ENCODE assay signal across 8 mouse cellular contexts in genomic region chr3:105800156-105800674, GRCm38 (mm10). TPM values are rescaled to one million over a fixed set of nuclear protein-coding genes. Genes with fewer than 3 reads are reported as not detected.
DNase-seq lines count a peak whose midpoint lies in the region; ATAC-seq and TF ChIP-seq lines count a peak whose summit lies in the region.

No protein-coding gene starts in this region.

- H3K27ac ChIP-seq in lung, postnatal 0 days (ENCODE audit: low read length), result peak overlapping the region; percentile 94
- H3K27ac ChIP-seq in cortical plate, adult 2 months (ENCODE audit: insufficient read depth, low read length), result peak overlapping the region; percentile 69; the same call in 1 of the 2 replicates
- H3K27ac ChIP-seq in hindbrain, embryonic 15.5 days (replicated peaks), result peak overlapping the region; percentile 92
- peak overlapping the region; percentile 95 for H3K27ac ChIP-seq in midbrain, embryonic 10.5 days (replicated peaks)

- peaks cover 12% of the 10 kb centered on the region; the same call in 1 of the 2 replicates for H3K4me1 ChIP-seq in lung, postnatal 0 days (ENCODE audit: insufficient read depth, low read depth, low read length)
- peaks cover 5% of the 10 kb centered on the region; the same call in 1 of the 2 replicates for H3K4me1 ChIP-seq in cortical plate, adult 2 months (ENCODE audit: control insufficient read depth, insufficient read depth, low read length)
- peaks cover 34% of the 10 kb centered on the region for H3K4me1 ChIP-seq in hindbrain, embryonic 15.5 days (replicated peaks)
- H3K4me1 ChIP-seq in midbrain, embryonic 10.5 days, result peaks cover 38% of the 10 kb centered on the region

- TF ChIP-seq CTCF in lung, postnatal 0 days (IDR thresholded peaks at IDR 0.05), result no peak
- no peak for TF ChIP-seq CTCF in cortical plate, adult 2 months (IDR thresholded peaks at IDR 0.05; ENCODE audit: extremely low read depth, insufficient read depth, low read length)

- H3K4me2 ChIP-seq in lung, postnatal 0 days (replicated peaks; ENCODE audit: low read depth, low read length), result peak overlapping the region; percentile 73
- H3K4me2 ChIP-seq in hindbrain, embryonic 15.5 days, result peak overlapping the region; percentile 93

- no peaks in the 10 kb centered on the region for H3K9me3 ChIP-seq in lung, postnatal 0 days (ENCODE audit: low read length)
- H3K9me3 ChIP-seq in hindbrain, embryonic 15.5 days, result no peaks in the 10 kb centered on the region
- H3K9me3 ChIP-seq in midbrain, embryonic 10.5 days (replicated peaks), result no peaks in the 10 kb centered on the region

- no peaks in the 10 kb centered on the region for H3K36me3 ChIP-seq in lung, postnatal 0 days (ENCODE audit: insufficient read depth, low read length)
- no peaks in the 10 kb centered on the region for H3K36me3 ChIP-seq in hindbrain, embryonic 15.5 days
- H3K36me3 ChIP-seq in midbrain, embryonic 10.5 days, result no peaks in the 10 kb centered on the region

- no peak for ATAC-seq in lung, postnatal 0 days
- ATAC-seq in hindbrain, embryonic 15.5 days (ENCODE audit: low FRiP score, low read depth), result no peak

- H3K9ac ChIP-seq in lung, postnatal 0 days (replicated peaks; ENCODE audit: low read depth), result peak overlapping the region; percentile 77
- H3K9ac ChIP-seq in hindbrain, embryonic 15.5 days, result peak overlapping the region; percentile 94

- TF ChIP-seq POLR2A in cortical plate, adult 2 months (IDR thresholded peaks at IDR 0.05; ENCODE audit: extremely low read depth, insufficient read depth, low read length), result no peak

- DNase-seq in lung, postnatal 0 days (ENCODE audit: low spot score), result no peak
- no peak for DNase-seq in lung, adult 18-20 months
- no peak for DNase-seq in midbrain, embryonic 10.5 days (ENCODE audit: low spot score)
- DNase-seq in right cerebral cortex, postnatal 4 days, result no peak
- no peak for DNase-seq in ovary, adult 18-20 months (ENCODE audit: low spot score)
- DNase-seq in cerebellum, adult 9-10 months, result no peak

- TF ChIP-seq EP300 in lung, postnatal 0 days (IDR thresholded peaks at IDR 0.05), result peak; percentile 30; the same call in 1 of the 2 replicates

- no peaks in the 10 kb centered on the region for H3K27me3 ChIP-seq in lung, postnatal 0 days (replicated peaks; ENCODE audit: insufficient read depth, low read length)
- no peaks in the 10 kb centered on the region for H3K27me3 ChIP-seq in hindbrain, embryonic 15.5 days
- H3K27me3 ChIP-seq in midbrain, embryonic 10.5 days (ENCODE audit: low read depth, poor library complexity, severe bottlenecking), result no peaks in the 10 kb centered on the region

- WGBS in lung, postnatal 0 days, result under 1% methylated on average over 12 of the region's 12 CpGs
- under 1% methylated on average over 12 of the region's 12 CpGs for WGBS in hindbrain, embryonic 15.5 days
- WGBS in midbrain, embryonic 10.5 days, result under 1% methylated on average over 12 of the region's 12 CpGs

- peak overlapping the region; percentile 91 for H3K4me3 ChIP-seq in lung, postnatal 0 days (ENCODE audit: low read depth, low read length)
- H3K4me3 ChIP-seq in cortical plate, adult 2 months (ENCODE audit: insufficient read depth, low read length), result peak overlapping the region; percentile 98
- peak overlapping the region; percentile 93 for H3K4me3 ChIP-seq in hindbrain, embryonic 15.5 days
- H3K4me3 ChIP-seq in midbrain, embryonic 10.5 days, result peak overlapping the region; percentile 79

RNA-seq across cellular contexts. Expression of gene Rap1a, which starts 0.9 kb away (rescaled TPM):
- 166 and 190 TPM in 2 replicates for polyA plus RNA-seq in lung, postnatal 0 days (2015; fragmentation: Nextera tagmentation; extraction: Ambion mirVana)
- 50.0 and 51.0 TPM in 2 replicates for polyA plus RNA-seq in cortical plate, adult 2 months (2012; rRNA removed)
- 81.3 and 82.5 TPM in 2 replicates for polyA plus RNA-seq in hindbrain, embryonic 15.5 days (2015; fragmentation: Nextera tagmentation; extraction: Ambion mirVana)
- polyA plus RNA-seq in midbrain, embryonic 10.5 days (2016; fragmentation: Nextera tagmentation; extraction: Ambion mirVana), result 72.5 and 79.7 TPM in 2 replicates
